Comparison of ENCODE assay signal across 12 mouse cellular contexts in genomic region chr3:122986386-122986785, GRCm38 (mm10). TPM values are rescaled to one million over a fixed set of nuclear protein-coding genes. Genes with fewer than 3 reads are reported as not detected.
DNase-seq lines count a peak whose midpoint lies in the region; ATAC-seq and TF ChIP-seq lines count a peak whose summit lies in the region.
"Had no signal": no experiment of that assay in that cellular context is flagged by ENCODE, and none has a peak within 500 bp of the region (broad histone marks: within the 10 kb centered on the region; RNA-seq: fewer than 3 reads in every experiment).

No protein-coding gene starts in this region.

- no peaks in the 10 kb centered on the region for H3K36me3 ChIP-seq in heart, embryonic 11.5 days (ENCODE audit: control insufficient read depth, insufficient read depth, low read length)
- H3K36me3 ChIP-seq in ES-Bruce4 (ENCODE audit: control insufficient read depth, insufficient read depth, low read length, poor library complexity, severe bottlenecking) = no peaks in the 10 kb centered on the region
- H3K36me3 ChIP-seq: embryonic facial prominence, embryonic 12.5 days; hindbrain, embryonic 15.5 days; midbrain, embryonic 12.5 days had no signal

- H3K27me3 ChIP-seq in heart, embryonic 11.5 days (ENCODE audit: control insufficient read depth, insufficient read depth, low read length) = no peaks in the 10 kb centered on the region
- no peaks in the 10 kb centered on the region for H3K27me3 ChIP-seq in ES-Bruce4 (ENCODE audit: control insufficient read depth, insufficient read depth, low read length, poor library complexity, severe bottlenecking)
- H3K27me3 ChIP-seq: embryonic facial prominence, embryonic 12.5 days; hindbrain, embryonic 15.5 days; midbrain, embryonic 12.5 days had no signal

- ATAC-seq in heart, embryonic 11.5 days (replicated peaks; ENCODE audit: insufficient number of reproducible peaks, low FRiP score, low TSS enrichment) = no peak
- no peak for ATAC-seq in megakaryocyte-erythroid progenitor cell, adult 5-6 weeks (replicated peaks; ENCODE audit: low FRiP score, low TSS enrichment, poor library complexity, severe bottlenecking)
- no peak for ATAC-seq in frontal cortex, adult (ENCODE audit: low TSS enrichment)

- H3K4me2 ChIP-seq in heart, embryonic 11.5 days = no peak overlapping the region
- H3K4me2 ChIP-seq: hindbrain, embryonic 15.5 days; midbrain, embryonic 12.5 days had no signal

- no peak overlapping the region for H3K4me3 ChIP-seq in heart, embryonic 11.5 days (ENCODE audit: low read depth, low read length)
- H3K4me3 ChIP-seq in ES-Bruce4 (ENCODE audit: low read depth, low read length) = no peak overlapping the region
- H3K4me3 ChIP-seq: embryonic facial prominence, embryonic 12.5 days; hindbrain, embryonic 15.5 days; midbrain, embryonic 12.5 days had no signal

- WGBS in heart, embryonic 11.5 days (ENCODE audit: insufficient replicate concordance) = 8% methylated on average over 1 of the region's 1 CpGs

- no peak for TF ChIP-seq CTCF in ES-Bruce4 (IDR thresholded peaks at IDR 0.05; ENCODE audit: low read depth, low read length)

- no peak for TF ChIP-seq EP300 in ES-Bruce4 (IDR thresholded peaks at IDR 0.05; ENCODE audit: insufficient read depth, low read depth, low read length)

- H3K4me1 ChIP-seq in heart, embryonic 11.5 days (ENCODE audit: control insufficient read depth, insufficient read depth, low read length) = peaks cover 15% of the 10 kb centered on the region
- no peaks in the 10 kb centered on the region for H3K4me1 ChIP-seq in ES-Bruce4 (ENCODE audit: control insufficient read depth, insufficient read depth, low read length)

- no peaks in the 10 kb centered on the region for H3K9me3 ChIP-seq in heart, embryonic 11.5 days (replicated peaks; ENCODE audit: control insufficient read depth, low read length)
- no peaks in the 10 kb centered on the region for H3K9me3 ChIP-seq in ES-Bruce4 (replicated peaks; ENCODE audit: control insufficient read depth, insufficient read depth, low read length, poor library complexity, severe bottlenecking)
- H3K9me3 ChIP-seq: embryonic facial prominence, embryonic 12.5 days; hindbrain, embryonic 15.5 days; midbrain, embryonic 12.5 days had no signal

- DNase-seq in heart, adult 9 months (ENCODE audit: low spot score in 2 of 2) = no peak
- DNase-seq in kidney, adult 11 months = peak; percentile 44
- DNase-seq in lung, postnatal 36 days = peak; percentile 10
- DNase-seq in cerebellum, adult 18-20 months = no peak
- DNase-seq: B cell, adult 2 months had no signal

- TF ChIP-seq POLR2A in ES-Bruce4 (IDR thresholded peaks at IDR 0.05; ENCODE audit: insufficient read depth, low read length) = no peak

- H3K9ac ChIP-seq in heart, embryonic 11.5 days (ENCODE audit: low read depth, low read length) = no peak overlapping the region
- 0 out of 2 replicates have a peak overlapping the region, but pooled peaks have one; percentile 97 for H3K9ac ChIP-seq in ES-Bruce4 (ENCODE audit: low read depth, poor library complexity, severe bottlenecking)
- H3K9ac ChIP-seq: embryonic facial prominence, embryonic 12.5 days; hindbrain, embryonic 15.5 days; midbrain, embryonic 12.5 days had no signal

- H3K27ac ChIP-seq in heart, embryonic 11.5 days (ENCODE audit: low read depth, low read length) = peak overlapping the region; percentile 93
- peak overlapping the region; percentile 51; the same call in 1 of the 2 replicates for H3K27ac ChIP-seq in ES-Bruce4 (ENCODE audit: insufficient read depth, low read length)
- H3K27ac ChIP-seq: embryonic facial prominence, embryonic 12.5 days; hindbrain, embryonic 15.5 days; midbrain, embryonic 12.5 days had no signal

RNA-seq across cellular contexts. Expression of gene Usp53, which starts 2.1 kb away (rescaled TPM):
- 7.9 and 11.0 TPM in 2 replicates for polyA plus RNA-seq in heart, embryonic 11.5 days (2014; fragmentation: Nextera tagmentation; extraction: Ambion mirVana)
- polyA plus RNA-seq in ES-Bruce4 (2011; ENCODE audit: insufficient read depth, insufficient read length, low read depth, missing spikeins) = 19.5 and 19.6 TPM in 2 replicates
- 4.4 and 5.6 TPM in 2 replicates for total RNA-seq in megakaryocyte-erythroid progenitor cell, adult 5-6 weeks (2014; fragmentation: Nextera tagmentation)
- 2.0 and 5.6 TPM in 2 replicates for total RNA-seq in megakaryocyte-erythroid progenitor cell, adult 5-6 weeks (2017)

RNA-seq across cellular contexts. Expression of gene Myoz2, which starts 48.4 kb away (rescaled TPM):
- polyA plus RNA-seq in heart, embryonic 11.5 days (2014; fragmentation: Nextera tagmentation; extraction: Ambion mirVana) = 100 and 111 TPM in 2 replicates
- polyA plus RNA-seq in ES-Bruce4 (2011; ENCODE audit: insufficient read depth, insufficient read length, low read depth, missing spikeins) = not detected in 2 replicates
- total RNA-seq in megakaryocyte-erythroid progenitor cell, adult 5-6 weeks (2014; fragmentation: Nextera tagmentation) = not detected in 2 replicates
- not detected in 2 replicates for total RNA-seq in megakaryocyte-erythroid progenitor cell, adult 5-6 weeks (2017)
- polyA plus RNA-seq: midbrain, embryonic 12.5 days had no signal

Comparison
In these comparisons a context has a peak if more than half of its experiments do, and no peak if none do; other contexts are left out.
1. DNase-seq: peak in kidney, adult 11 months (single experiment) and lung, postnatal 36 days (single experiment); none in heart, adult 9 months (0 of 2) and cerebellum, adult 18-20 months (0 of 2).
2. RNA of gene Myoz2, which starts 48.4 kb away (polyA plus RNA-seq): 100 to 111 TPM in heart, embryonic 11.5 days; not detected in ES-Bruce4; every median in the first group is over 10 times any median in the second.